Mouse (Mus musculus) spleen, adult 2 months (tissue): ENCODE results near the gene Olfr1535.

ENCODE experiments used
- CTCF ChIP-seq: fragments of 200-500 bp; IDR thresholded peaks from 2 replicates; pipeline ENCODE4 v1.5.1; 2011; ENCODE audit warnings: mild to moderate bottlenecking, inconsistent platforms; ENCODE audit not compliant: insufficient read depth, insufficient read length, insufficient replicate concordance; ENCODE audit errors: extremely low read depth
- POLR2A ChIP-seq: fragments of 200-500 bp; IDR thresholded peaks from 2 replicates; pipeline ENCODE4 v1.6.1; 2011; ENCODE audit warnings: low read depth, low read length, inconsistent platforms

- TF ChIP-seq CTCF: no peak
- no peak for TF ChIP-seq POLR2A
These were observed 9.1 kb downstream of the Olfr1535 start for GRCm38 (mm10) chr13:21550416-21551110.
